Mouse (Mus musculus) heart, postnatal 14 days (tissue): ENCODE measurements around the gene Poc1b. TPM values are rescaled to one million over a fixed set of nuclear protein-coding genes. Genes with fewer than 3 reads are reported as not detected.

Source experiments
- DNase-seq, 2 experiments: peaks; one replicate each; pipeline ENCODE4 v3.0.0; 2021 to 2022
- intact Hi-C: fragments of 180-260 bp; cut with DNase I; formaldehyde crosslinking; loops from one replicate; pipeline ENCODE4 v1.15.1; 2025
- total RNA-seq, 2 experiments: library from RNA; stranded (reverse); gene quantifications; 2 replicates each; pipeline ENCODE4 v1.2.3; 2021

Poc1b gene
- total RNA-seq, 2 experiments from 2014 or later = 7.6 to 8.8 TPM

DNA sequence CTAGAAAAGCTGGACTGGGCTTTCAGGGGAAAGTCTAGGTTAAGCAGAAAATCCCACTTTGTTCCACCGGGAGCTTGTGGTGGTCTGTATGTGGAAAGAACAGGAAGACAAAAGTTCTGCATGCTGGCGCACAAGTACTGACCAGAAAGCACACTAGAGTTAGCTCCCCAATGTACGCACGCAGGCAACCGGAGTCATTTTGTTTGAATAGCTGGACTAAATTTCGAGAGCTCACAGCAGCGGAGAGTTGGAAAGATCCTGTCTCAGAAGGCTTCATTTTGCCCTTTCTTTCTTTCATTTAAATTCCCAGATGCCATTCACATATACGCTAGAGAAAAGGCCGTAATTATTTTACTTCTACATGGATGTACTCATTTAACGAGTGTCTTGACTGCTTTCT is 135.9 kb downstream of the Poc1b start:
- no peak for DNase-seq
- intact Hi-C loops = no loop called here

DNA sequence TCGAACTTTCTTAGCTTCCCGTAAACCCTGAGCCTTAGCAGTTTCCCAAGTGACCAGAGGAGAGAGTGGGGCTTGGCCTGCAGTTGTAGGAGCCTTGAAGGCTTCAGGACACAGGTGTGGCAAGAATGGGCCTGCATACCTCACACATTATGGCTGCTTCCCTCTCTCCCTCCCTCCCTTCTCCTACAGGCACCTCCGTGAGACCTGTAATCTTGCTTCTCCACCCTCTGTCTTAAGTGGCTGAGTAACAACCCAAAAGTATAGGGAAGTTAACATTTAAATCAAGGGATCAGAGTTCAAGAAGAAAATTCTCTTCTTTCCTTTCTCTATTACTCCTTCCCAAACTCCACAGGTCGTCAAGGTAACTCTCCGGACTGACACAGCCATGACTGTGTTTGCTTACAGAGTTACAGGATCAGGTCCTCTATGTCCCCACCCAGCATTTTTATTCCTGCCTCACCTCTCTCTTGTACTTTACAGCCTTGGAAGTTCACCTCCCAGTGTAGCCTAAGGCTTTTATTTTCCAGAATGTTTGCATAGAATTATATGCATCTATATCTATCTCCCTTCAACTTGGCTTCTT is 137.2 kb downstream of the Poc1b start:
- no peak for DNase-seq
- intact Hi-C loops = no loop called here

DNA sequence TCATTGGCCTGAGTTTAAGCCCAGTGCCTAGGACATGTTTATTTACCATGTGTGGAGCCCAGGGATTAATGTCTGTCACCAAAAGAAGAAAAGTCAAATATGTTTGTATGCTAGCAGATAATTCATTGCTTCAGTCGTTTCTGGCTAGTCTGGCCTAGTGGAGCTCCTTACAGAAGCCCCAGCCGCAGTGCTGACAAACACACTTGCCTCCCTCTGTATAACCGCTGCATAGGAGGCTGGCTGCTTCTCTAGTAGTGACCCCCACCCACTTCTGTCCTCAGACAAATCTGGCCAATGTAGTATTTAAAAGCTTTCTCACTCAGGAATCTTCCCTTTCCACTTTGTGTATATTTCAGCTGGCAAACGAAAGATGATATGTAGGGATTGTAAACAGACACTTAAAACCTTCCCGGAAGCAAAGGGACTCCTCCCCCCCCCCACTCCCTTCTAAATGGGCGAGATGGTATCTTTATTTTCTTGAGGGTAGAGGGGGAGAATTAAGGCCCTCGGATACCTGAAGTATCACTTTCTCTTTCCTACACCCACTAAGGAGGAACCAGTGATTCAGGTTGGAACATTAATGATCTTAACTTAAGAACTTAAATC is 137.9 kb downstream of the Poc1b start:
- no peak for DNase-seq
- intact Hi-C loops = no loop called here

DNA sequence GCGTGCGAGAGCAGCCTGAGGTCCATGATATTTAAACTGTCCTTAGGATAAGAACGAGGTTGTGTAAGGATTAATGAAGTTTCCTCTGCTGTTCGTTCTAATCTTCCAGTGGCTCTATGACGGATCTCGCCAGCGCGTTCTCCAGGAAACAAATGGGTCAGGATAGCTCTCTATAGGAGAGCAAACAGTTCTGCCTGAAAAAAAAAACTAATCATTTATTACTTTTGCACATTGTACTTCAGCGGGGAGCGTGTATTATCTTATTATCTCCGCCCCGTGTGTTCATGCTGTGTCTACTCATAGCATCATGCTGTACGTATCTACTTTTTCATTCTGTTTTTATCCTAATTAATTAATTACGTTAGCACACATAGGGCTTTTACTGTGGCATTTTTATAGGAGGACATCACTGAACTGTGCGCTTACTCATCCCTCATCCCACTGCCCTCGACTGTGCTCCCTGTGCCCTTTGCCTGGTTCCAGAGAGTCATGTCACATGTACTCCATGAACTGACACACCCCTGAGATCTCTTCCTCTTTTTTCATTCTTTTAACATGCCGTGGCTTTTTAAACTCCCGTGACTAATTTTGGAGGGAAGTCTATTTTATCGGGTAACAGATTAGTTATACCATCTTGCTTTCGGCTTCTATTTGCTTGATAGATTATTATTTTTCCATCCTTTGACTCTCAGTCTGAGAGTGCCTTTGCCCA is 140.1 kb downstream of the Poc1b start:
- DNase-seq = no peak
- intact Hi-C loops = no loop called here

Other genes with a start within 250 kb of the Poc1b start
- gene Atp2b1, start 192.6 kb upstream of the Poc1b start, total RNA-seq = 10 to 100 TPM; 71.4 to 77.9 TPM
- gene Galnt4, start 1.1 kb downstream of the Poc1b start, total RNA-seq = 1 to 10 TPM; 4.0 to 4.2 TPM
- not detected for gene Phxr2, start 19.3 kb downstream of the Poc1b start, total RNA-seq
- gene Dusp6, start 156.2 kb downstream of the Poc1b start, total RNA-seq = 10 to 100 TPM; 20.9 to 26.1 TPM